Mouse (Mus musculus) erythroblast, embryonic 14.5 days (primary cell): Measurements from ENCODE around the gene Trim16. TPM values are rescaled to one million over a fixed set of nuclear protein-coding genes. Genes with fewer than 3 reads are reported as not detected.

Experiments used
- H3K27me3 ChIP-seq: 2 replicates; pipeline ENCODE4 v1.6.1; 2012; ENCODE audit warnings: inconsistent platforms; ENCODE audit not compliant: control insufficient read depth
- H3K36me3 ChIP-seq: 2 replicates; pipeline ENCODE4 v1.6.1; 2012; ENCODE audit warnings: mild to moderate bottlenecking, inconsistent platforms; ENCODE audit not compliant: control insufficient read depth
- H3K4me1 ChIP-seq: 2 replicates; pipeline ENCODE4 v1.6.1; 2012; ENCODE audit warnings: inconsistent platforms; ENCODE audit not compliant: control insufficient read depth
- H3K4me3 ChIP-seq: replicated peaks from 2 replicates; pipeline ENCODE3; 2012; ENCODE audit warnings: moderate library complexity, mild to moderate bottlenecking, inconsistent platforms
- H3K9me3 ChIP-seq: 2 replicates; pipeline ENCODE4 v1.6.1; 2012; ENCODE audit warnings: low read length, inconsistent platforms, mixed read lengths; ENCODE audit not compliant: control insufficient read depth
- GATA1 ChIP-seq: IDR thresholded peaks from 2 replicates; pipeline ENCODE4 v1.6.1; 2012; ENCODE audit warnings: low read length, inconsistent platforms, mixed read lengths
- TAL1 ChIP-seq: IDR thresholded peaks from 3 replicates; pipeline ENCODE4 v1.6.1; 2012; ENCODE audit warnings: low read length, inconsistent platforms, mixed read lengths
- polyA plus RNA-seq: library from polyadenylated mRNA; stranded (reverse); fragments of >175 nt; gene quantifications from 2 replicates; pipeline ENCODE4 v1.2.3, GENCODE M21; 2012

Gene Trim16
- polyA plus RNA-seq, 1 experiment, result not detected

GRCm38 (mm10) chr11:62813970-62814624, 5.9 kb upstream of the Trim16 start:
- Histone ChIP-seq H3K27me3 (0 out of 2 replicates have a peak, but pooled peaks cover 2% of the 10 kb centered on the region), H3K4me1 (no peaks in the 10 kb centered on the region; the same call in 1 of the 2 replicates), H3K36me3 (no peaks in the 10 kb centered on the region), H3K9me3 (no peaks in the 10 kb centered on the region), H3K4me3 (no peak overlapping the region)
- no peak for TF ChIP-seq TAL1
- TF ChIP-seq GATA1, result no peak

GRCm38 (mm10) chr11:62814625-62815024, 5.4 kb upstream of the Trim16 start:
- Histone ChIP-seq H3K4me1 (no peaks in the 10 kb centered on the region; the same call in 1 of the 2 replicates), H3K27me3 (peaks cover 6% of the 10 kb centered on the region; the same call in 1 of the 2 replicates), H3K9me3 (no peaks in the 10 kb centered on the region), H3K36me3 (no peaks in the 10 kb centered on the region), H3K4me3 (no peak overlapping the region)
- no peak for TF ChIP-seq GATA1
- TF ChIP-seq TAL1, result no peak

- Histone ChIP-seq H3K27me3 (peaks cover 11% of the 10 kb centered on the region), H3K9me3 (no peaks in the 10 kb centered on the region), H3K4me1 (peaks cover 5% of the 10 kb centered on the region), H3K36me3 (no peaks in the 10 kb centered on the region), H3K4me3 (no peak overlapping the region)
- TF ChIP-seq TAL1 (no peak), GATA1 (no peak)
Observed at GRCm38 (mm10) chr11:62815438-62815837, 4.6 kb upstream of the Trim16 start.

GRCm38 (mm10) chr11:62816591-62816990, 3.4 kb upstream of the Trim16 start:
- H3K36me3 ChIP-seq, result no peaks in the 10 kb centered on the region
- TF ChIP-seq TAL1 (no peak), GATA1 (no peak)
- H3K9me3 ChIP-seq, result no peaks in the 10 kb centered on the region
- H3K27me3 ChIP-seq, result peaks cover 19% of the 10 kb centered on the region
- no peak overlapping the region for H3K4me3 ChIP-seq
- H3K4me1 ChIP-seq, result peaks cover 8% of the 10 kb centered on the region

GRCm38 (mm10) chr11:62819059-62819686, 858 bp upstream of the Trim16 start:
- Histone ChIP-seq H3K27me3 (peaks cover 22% of the 10 kb centered on the region), H3K9me3 (no peaks in the 10 kb centered on the region), H3K4me3 (no peak overlapping the region), H3K4me1 (peaks cover 8% of the 10 kb centered on the region), H3K36me3 (no peaks in the 10 kb centered on the region)
- TF ChIP-seq TAL1, result no peak

- Histone ChIP-seq H3K36me3 (no peaks in the 10 kb centered on the region), H3K27me3 (peaks cover 22% of the 10 kb centered on the region), H3K4me1 (peaks cover 8% of the 10 kb centered on the region), H3K9me3 (no peaks in the 10 kb centered on the region), H3K4me3 (peak overlapping the region; percentile 18)
- TF ChIP-seq GATA1 (no peak), TAL1 (no peak)
Observed at GRCm38 (mm10) chr11:62820661-62821437, 818 bp downstream of the Trim16 start.

GRCm38 (mm10) chr11:62821893-62822292, 1.9 kb downstream of the Trim16 start:
- Histone ChIP-seq H3K36me3 (no peaks in the 10 kb centered on the region), H3K4me3 (no peak overlapping the region), H3K27me3 (peaks cover 22% of the 10 kb centered on the region), H3K9me3 (no peaks in the 10 kb centered on the region), H3K4me1 (peaks cover 8% of the 10 kb centered on the region)
- TF ChIP-seq TAL1 (no peak), GATA1 (no peak)

- TF ChIP-seq TAL1 (no peak), GATA1 (no peak)
- Histone ChIP-seq H3K4me3 (no peak overlapping the region), H3K36me3 (no peaks in the 10 kb centered on the region), H3K27me3 (peaks cover 19% of the 10 kb centered on the region), H3K9me3 (no peaks in the 10 kb centered on the region), H3K4me1 (peaks cover 8% of the 10 kb centered on the region)
Observed at GRCm38 (mm10) chr11:62824211-62824610, 4.2 kb downstream of the Trim16 start.
